Mouse (Mus musculus) cortical plate, adult 2 months (tissue): ENCODE measurements around the gene Pus10. TPM values are rescaled to one million over a fixed set of nuclear protein-coding genes. Genes with fewer than 3 reads are reported as not detected.

Experiments
- H3K27ac ChIP-seq: fragments of 200-500 bp; 2 replicates; pipeline ENCODE4 v1.5.1; 2012; ENCODE audit warnings: low read length, control low read depth, inconsistent platforms; ENCODE audit not compliant: insufficient read depth
- H3K4me1 ChIP-seq: fragments of 200-500 bp; 2 replicates; pipeline ENCODE4 v1.6.1; 2011; ENCODE audit warnings: low read length; ENCODE audit not compliant: control insufficient read depth, insufficient read depth
- H3K4me3 ChIP-seq: fragments of 200-500 bp; 2 replicates; pipeline ENCODE4 v1.5.1; 2011; ENCODE audit warnings: mild to moderate bottlenecking, low read length, control low read depth; ENCODE audit not compliant: insufficient read depth
- CTCF ChIP-seq: fragments of 200-500 bp; IDR thresholded peaks from 2 replicates; pipeline ENCODE4 v1.5.1; 2011; ENCODE audit warnings: mild to moderate bottlenecking, control low read depth, low read length; ENCODE audit not compliant: insufficient read depth; ENCODE audit errors: extremely low read depth
- POLR2A ChIP-seq: fragments of 200-500 bp; IDR thresholded peaks from 2 replicates; pipeline ENCODE4 v1.6.1; 2011; ENCODE audit warnings: mild to moderate bottlenecking, low read length, control low read depth; ENCODE audit not compliant: insufficient read depth; ENCODE audit errors: extremely low read depth
- polyA plus RNA-seq: library from polyadenylated mRNA; depleted of rRNA; stranded (reverse); fragments of >200 nt; gene quantifications from 2 replicates; pipeline ENCODE4 v1.2.3, GENCODE M21; 2012

Gene Pus10
- polyA plus RNA-seq, 1 experiment = 9.5 TPM

DNA sequence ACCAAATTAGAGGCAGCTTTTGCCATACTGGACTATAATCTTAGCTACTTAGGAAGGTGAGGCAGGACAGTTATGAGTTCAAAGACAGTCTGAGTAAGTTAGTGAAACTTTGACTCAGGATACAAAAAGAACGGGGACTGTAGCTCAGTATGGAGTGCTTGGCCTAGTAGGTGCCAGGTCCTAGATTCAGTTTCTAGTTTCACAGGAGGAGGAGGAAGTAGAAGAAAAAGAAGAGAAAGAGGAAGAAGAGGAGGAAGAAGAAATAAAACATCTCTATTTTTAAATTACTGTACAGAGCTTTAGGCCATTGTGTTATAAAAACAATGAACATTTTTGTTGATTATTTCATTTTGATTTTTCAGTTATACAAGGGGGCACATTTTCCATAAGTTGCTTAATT is 22.6 kb downstream of the Pus10 start:
- Histone ChIP-seq H3K27ac (no peak overlapping the region; the same call in 1 of the 2 replicates), H3K4me1 (no peaks in the 10 kb centered on the region), H3K4me3 (no peak overlapping the region)
- TF ChIP-seq CTCF = no peak
- TF ChIP-seq POLR2A = no peak

DNA sequence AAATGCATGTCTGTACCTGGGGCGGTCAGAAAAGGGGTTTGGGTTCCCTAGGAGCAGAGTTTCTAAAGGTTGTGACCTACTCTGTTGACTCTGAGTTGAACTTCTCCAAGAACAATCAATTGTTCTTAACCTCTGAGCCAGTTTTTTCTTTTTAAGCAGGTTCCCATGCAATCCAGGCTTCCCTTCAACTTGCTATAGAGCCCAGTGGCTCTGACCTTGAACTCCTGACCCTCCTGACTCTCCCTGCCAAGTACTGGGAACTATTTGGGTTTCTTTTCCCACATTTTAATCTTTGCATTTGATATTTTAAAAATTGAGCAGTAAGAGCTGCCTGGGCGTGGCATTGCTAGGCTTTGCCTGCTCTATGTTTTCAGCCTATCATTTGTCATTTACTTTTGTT is 27.8 kb downstream of the Pus10 start:
- no peak overlapping the region for H3K27ac ChIP-seq
- no peak overlapping the region for H3K4me3 ChIP-seq
- no peak for TF ChIP-seq CTCF
- no peak for TF ChIP-seq POLR2A
- no peaks in the 10 kb centered on the region for H3K4me1 ChIP-seq

DNA sequence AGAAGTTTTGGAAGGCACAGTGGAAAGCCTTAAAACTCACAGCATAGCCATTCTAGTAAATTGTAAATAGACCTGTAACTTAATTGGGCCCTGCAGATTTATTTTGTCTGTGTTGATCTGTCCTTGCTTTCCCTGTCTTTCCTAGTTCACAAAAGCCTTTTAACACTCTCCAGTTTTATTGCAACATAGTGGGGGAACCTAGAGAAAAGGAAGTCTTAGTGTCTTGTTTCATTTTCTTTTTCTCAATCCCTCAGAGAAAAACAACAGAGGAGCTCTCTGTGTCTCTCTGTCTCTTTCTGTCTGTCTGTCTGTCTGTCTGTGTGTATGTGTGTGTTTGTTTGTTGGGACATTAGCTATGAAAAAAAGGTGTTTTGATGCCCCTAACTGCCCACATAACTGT is 30.4 kb downstream of the Pus10 start:
- no peak overlapping the region for H3K4me3 ChIP-seq
- TF ChIP-seq POLR2A = no peak
- TF ChIP-seq CTCF = no peak
- H3K4me1 ChIP-seq = no peaks in the 10 kb centered on the region
- no peak overlapping the region for H3K27ac ChIP-seq

DNA sequence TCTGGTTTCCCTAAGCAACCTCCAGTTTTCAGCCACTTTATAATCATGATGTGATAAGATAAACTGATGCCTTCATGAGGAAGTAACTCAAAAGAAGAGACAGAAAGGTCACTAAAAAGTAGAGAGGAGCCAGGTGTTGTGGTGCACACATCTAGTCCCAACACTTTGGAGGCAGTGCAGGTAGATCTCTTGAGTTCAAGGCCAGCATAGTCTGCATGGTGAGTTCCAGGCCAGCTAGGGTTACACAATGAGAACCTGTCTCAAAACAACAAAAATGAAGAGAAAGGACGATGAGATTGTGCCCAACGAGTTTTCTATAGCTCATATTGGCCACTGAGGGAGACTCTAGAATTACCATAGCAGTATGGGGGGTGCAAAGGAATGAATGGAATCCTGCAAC is 33.1 kb downstream of the Pus10 start:
- H3K27ac ChIP-seq = no peak overlapping the region
- TF ChIP-seq POLR2A = no peak
- no peak for TF ChIP-seq CTCF
- no peak overlapping the region for H3K4me3 ChIP-seq
- no peaks in the 10 kb centered on the region for H3K4me1 ChIP-seq

DNA sequence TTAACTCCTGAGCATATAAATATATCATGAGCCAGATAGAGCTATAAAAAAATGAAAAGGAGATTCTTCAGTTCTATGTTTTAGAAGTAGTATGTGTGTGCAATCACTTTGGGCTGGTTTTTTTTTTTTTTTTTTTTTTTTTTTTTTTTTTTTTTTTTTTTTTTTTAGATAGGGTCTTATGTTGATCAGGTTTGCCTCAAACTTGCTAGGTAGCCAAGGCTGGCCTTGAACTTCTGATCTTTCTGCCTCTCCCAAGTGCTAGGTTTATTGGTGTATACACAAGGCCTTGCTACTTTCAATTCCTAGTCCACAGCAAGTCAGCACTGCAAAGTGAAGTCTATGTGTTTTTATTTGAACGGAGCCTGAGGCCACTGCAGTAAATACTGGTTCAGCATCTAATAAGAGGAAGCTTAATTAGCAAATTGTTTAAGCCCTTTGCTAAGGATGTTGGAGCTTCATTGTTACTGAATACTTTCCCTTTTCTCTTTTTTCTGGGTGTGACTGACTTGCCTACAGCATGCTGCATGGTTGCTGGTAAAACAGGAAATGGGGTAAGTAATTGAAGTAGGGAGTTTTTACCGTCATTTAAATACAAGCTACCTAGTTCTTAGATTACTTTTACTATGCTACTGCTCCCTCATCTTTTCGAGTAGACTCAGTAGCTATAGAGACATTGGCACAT is 34.1 kb downstream of the Pus10 start:
- no peak for TF ChIP-seq POLR2A
- Histone ChIP-seq H3K4me1 (no peaks in the 10 kb centered on the region), H3K4me3 (no peak overlapping the region), H3K27ac (no peak overlapping the region)

DNA sequence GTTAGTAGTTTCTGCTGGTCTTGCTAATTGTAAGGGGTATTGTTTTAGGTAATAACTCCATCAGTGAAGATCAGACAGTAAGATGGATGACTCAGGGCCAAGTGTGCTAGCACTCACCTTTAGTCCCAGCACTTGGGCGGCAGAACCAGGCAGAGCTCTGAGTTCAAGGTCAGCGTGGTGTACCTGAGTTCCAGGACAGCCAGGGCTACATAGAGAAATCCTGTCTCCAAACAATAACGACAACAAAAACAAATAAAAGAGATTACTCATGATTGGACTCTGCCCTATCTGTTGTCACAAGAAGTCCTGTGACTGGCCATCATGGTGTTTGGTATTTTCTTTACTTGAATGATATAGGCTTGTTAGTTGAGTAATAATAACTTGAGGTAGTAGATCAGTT is 36.4 kb downstream of the Pus10 start:
- Histone ChIP-seq H3K27ac (no peak overlapping the region), H3K4me3 (no peak overlapping the region), H3K4me1 (no peaks in the 10 kb centered on the region)
- TF ChIP-seq CTCF (no peak), POLR2A (no peak)

DNA sequence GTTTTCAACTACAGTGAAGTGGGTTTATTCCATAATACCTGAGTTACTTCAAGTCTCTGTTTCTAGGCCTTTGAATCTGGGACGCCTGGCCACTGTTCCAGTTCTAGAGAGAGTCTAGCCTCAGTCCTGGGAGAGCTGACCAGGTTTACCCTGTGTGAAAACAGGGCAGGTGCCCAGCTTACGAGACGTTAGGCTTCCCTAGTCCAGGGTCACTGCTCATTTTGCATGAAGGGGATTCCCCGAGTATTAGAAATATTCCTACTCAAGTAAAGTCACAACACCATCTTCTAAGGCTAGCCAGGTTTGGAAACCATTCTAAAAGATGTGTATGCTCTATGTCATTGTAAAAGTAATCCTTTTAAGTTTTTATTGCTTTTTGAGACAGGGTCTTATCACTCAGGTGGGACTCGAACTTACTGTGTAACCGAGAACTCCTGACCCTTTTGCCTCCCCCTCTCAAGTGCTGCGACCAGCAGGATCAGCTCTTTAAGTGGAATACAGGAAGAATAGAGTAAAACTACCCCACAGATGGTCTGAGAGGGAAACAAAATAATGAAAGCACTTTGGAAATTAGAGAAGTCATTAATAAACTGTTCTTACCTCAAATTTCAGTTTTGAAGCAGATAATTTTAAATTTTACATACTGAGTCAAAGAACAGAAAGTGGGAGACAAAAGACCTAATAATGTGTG is 39.3 kb downstream of the Pus10 start:
- Histone ChIP-seq H3K4me3 (no peak overlapping the region), H3K27ac (no peak overlapping the region), H3K4me1 (no peaks in the 10 kb centered on the region)
- TF ChIP-seq POLR2A (no peak), CTCF (no peak)

DNA sequence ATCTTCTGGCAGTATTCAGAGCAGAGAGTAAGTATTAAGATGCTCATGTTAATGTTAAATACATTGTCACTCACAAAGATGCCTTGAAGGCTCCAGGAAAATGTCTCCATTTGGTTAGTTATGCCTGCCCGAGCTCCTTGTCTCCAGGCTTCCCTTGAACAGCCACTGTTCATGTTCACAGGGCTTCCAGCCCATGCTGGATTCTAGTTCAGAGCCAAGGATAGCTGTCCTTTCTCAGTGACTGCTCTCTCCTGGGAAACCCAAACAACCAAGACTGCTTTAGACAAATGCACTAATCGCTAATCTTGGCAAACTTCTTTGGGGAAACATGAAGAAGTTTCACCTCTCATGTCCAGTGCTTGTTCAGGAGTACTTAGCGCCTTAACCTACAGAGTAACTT is 46.8 kb downstream of the Pus10 start:
- H3K27ac ChIP-seq = no peak overlapping the region
- no peak for TF ChIP-seq CTCF
- TF ChIP-seq POLR2A = no peak
- H3K4me1 ChIP-seq = no peaks in the 10 kb centered on the region
- H3K4me3 ChIP-seq = no peak overlapping the region

DNA sequence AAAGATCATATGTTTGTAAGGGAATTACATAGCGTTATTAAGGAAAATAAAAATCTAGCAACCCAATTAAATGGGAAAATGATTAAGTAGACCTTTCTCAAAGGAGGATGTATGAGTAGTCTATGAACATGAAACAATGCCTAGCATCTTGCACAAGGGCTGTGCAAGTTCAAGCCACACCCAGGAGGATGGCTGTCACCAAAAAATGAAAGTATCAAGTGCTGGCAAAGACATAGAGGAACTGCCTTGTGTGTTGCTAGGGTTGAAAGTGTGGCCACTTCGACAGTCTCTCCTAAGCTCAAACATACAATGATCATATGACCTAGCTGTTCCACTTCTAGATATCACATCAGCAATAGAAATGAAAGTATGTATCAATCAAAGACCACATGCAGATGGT is 53.4 kb downstream of the Pus10 start:
- Histone ChIP-seq H3K27ac (no peak overlapping the region), H3K4me1 (no peaks in the 10 kb centered on the region), H3K4me3 (no peak overlapping the region)
- no peak for TF ChIP-seq CTCF

DNA sequence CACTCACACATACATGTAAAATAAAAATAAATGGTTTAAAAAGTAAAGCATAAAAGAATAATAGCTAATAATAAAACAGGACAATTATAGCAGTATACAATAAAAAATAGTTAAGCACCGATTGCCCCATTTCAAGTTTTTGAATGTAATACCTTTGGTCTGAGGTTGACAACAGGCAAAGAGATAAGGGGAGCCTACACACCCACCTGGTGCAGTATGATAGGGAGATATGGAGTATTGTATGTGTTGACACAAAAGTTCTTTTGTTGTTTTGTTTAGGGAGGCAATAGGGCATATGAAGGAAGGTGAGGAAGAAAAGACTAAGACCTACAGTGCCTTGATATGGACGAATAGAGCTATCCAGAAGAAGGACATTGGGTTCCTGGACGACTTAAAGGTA is 54.4 kb downstream of the Pus10 start:
- H3K4me1 ChIP-seq = no peaks in the 10 kb centered on the region
- TF ChIP-seq POLR2A (no peak), CTCF (no peak)
- no peak overlapping the region for H3K4me3 ChIP-seq
- no peak overlapping the region for H3K27ac ChIP-seq
